Mouse (Mus musculus) forebrain, embryonic 10.5 days (tissue): Measurements from ENCODE around the gene Gas8. TPM values are rescaled to one million over a fixed set of nuclear protein-coding genes. Genes with fewer than 3 reads are reported as not detected.
"Not testable (repeated sequence)": the region's sequence is repeated elsewhere in the genome, so short reads cannot be mapped to it uniquely, and the experiment has no call there.

Experiments used
- DNase-seq: peaks from one replicate; pipeline ENCODE4 v3.0.0-alpha.2; 2017; ENCODE audit warnings: low spot score; ENCODE audit errors: extremely low spot score
- H3K27ac ChIP-seq: fragments of 300-500 bp; sonication (generic); 2 replicates; pipeline ENCODE4 v1.5.1; 2016; ENCODE audit warnings: mild to moderate bottlenecking
- H3K27me3 ChIP-seq: fragments of 300-500 bp; sonication (generic); 2 replicates; pipeline ENCODE4 v1.6.1; 2016; ENCODE audit warnings: mild to moderate bottlenecking; ENCODE audit not compliant: poor library complexity, severe bottlenecking
- H3K36me3 ChIP-seq: fragments of 300-500 bp; sonication (generic); replicated peaks from 2 replicates; pipeline ENCODE4 v1.6.1; 2016; ENCODE audit warnings: mild to moderate bottlenecking, moderate library complexity
- H3K4me1 ChIP-seq: fragments of 300-500 bp; sonication (generic); 2 replicates; pipeline ENCODE4 v1.6.1; 2016
- H3K4me3 ChIP-seq: fragments of 300-500 bp; sonication (generic); 2 replicates; pipeline ENCODE4 v1.5.1; 2016; ENCODE audit warnings: mild to moderate bottlenecking, moderate library complexity
- H3K9me3 ChIP-seq: fragments of 300-500 bp; sonication (generic); 2 replicates; pipeline ENCODE4 v1.6.1; 2016; ENCODE audit warnings: mild to moderate bottlenecking, moderate library complexity
- WGBS: fragments of 180-500 bp; shearing (Covaris S2); methylation state at CpG from one replicate; pipeline ENCODE4 v1.1.7; 2016; 5-methylcytosine and 5-hydroxymethylcytosine counted together
- polyA plus RNA-seq: library from polyadenylated mRNA; unstranded; fragments of >200 nt; fragmentation: Nextera tagmentation; extraction: Ambion mirVana; gene quantifications from 2 replicates; pipeline ENCODE4 v1.2.1, GENCODE M21; 2016

Gene Gas8
- polyA plus RNA-seq, 1 experiment from 2014 or later, result 42.7 TPM

DNA sequence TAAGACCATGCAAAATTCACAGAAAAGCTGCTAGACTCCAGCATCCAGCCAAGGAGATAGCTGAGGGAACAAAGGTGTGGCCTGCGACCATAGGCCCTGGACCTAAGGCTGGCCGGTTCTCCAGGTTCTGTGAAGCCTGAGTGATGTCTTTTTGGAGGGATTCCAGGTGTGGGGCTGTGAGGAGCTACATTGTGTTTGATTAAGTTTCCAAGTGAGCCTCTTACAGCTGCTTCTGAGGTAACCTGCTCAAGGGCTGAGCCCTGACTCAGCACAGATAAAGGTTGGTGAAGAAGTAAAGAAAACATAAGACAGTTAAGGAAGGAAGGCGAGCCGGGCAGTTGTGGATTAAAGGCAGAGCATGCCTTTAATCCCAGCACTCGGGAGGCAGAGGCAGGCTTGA, 16.4 kb upstream of the Gas8 start:
- Histone ChIP-seq H3K36me3 (peaks cover 100% of the 10 kb centered on the region), H3K27me3 (no peaks in the 10 kb centered on the region)
- WGBS, result 92% methylated on average over 5 of the region's 5 CpGs

DNA sequence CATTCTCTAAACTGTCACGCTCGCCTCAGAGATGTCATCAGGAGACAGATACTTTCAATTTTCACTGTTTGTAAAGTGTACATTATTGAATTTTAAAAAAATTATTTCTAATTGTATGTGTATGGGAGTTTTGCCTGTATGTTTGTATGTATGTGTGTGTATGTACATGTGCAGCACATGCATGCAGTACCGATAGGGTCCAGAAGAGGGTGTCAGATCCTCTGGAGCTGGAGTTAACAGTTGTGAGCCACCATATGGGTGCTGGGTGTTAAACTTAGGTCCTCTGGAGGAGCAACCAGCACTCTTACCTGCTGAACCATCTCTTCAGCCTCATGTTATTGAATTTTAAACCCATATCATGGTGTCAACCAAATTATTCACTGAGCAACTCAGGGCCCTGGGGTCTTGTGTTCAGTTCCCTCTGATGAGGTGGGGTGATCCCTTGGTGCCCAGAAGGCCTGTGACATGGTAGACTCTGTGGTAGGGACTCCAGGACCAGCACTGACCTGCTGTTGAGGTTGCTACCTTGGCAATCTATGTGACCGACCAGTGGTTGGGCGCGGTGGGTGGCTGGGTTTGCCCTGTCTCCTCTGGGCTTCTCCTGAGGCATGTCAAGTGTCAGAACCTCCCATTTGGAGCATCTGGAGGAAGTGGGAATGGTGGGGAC, 14.7 kb upstream of the Gas8 start:
- H3K36me3 ChIP-seq, result peaks cover 100% of the 10 kb centered on the region
- H3K27ac ChIP-seq, result no peak overlapping the region
- H3K4me3 ChIP-seq, result no peak overlapping the region
- WGBS, result 98% methylated on average over 6 of the region's 6 CpGs
- H3K9me3 ChIP-seq, result peaks cover 10% of the 10 kb centered on the region; the same call in 1 of the 2 replicates
- no peaks in the 10 kb centered on the region for H3K4me1 ChIP-seq
- no peaks in the 10 kb centered on the region for H3K27me3 ChIP-seq
- no peak for DNase-seq

More for the DNA sequence above, 16.4 kb upstream of the Gas8 start:
- H3K4me1 ChIP-seq, result no peaks in the 10 kb centered on the region
- peaks cover 10% of the 10 kb centered on the region; the same call in 1 of the 2 replicates for H3K9me3 ChIP-seq
- no peak for DNase-seq
- H3K27ac ChIP-seq, result no peak overlapping the region
- no peak overlapping the region for H3K4me3 ChIP-seq

DNA sequence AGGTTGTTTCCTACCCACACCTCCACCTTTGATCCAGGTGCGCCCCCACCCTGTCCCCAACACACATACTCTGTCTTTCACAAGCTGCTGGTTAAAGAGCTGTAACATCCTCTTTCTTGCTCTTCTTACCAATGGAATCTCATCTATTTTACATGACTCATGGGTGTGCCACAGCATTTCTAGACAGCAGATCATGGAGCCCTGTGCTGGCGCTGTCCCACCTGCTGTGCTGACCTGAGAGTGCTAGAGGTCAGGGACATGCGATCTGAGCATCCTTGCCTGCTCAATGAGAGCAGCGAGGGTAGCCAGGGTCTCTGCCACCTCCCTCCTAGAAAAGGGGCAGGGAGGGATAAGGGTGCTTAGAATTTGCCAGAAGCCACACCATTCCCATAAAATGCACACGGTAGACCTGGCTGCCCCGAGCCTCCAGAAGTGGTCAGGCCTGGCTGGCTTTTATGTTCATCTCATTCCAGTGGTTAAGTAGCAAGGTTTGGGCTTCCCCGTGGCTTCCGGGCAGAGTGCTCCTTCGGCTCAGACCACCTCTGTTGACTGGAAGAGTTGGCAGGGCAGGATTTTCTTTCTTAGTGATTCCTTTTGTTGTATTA, 13.9 kb upstream of the Gas8 start:
- Histone ChIP-seq H3K4me1 (no peaks in the 10 kb centered on the region), H3K27ac (no peak overlapping the region), H3K9me3 (peaks cover 10% of the 10 kb centered on the region; the same call in 1 of the 2 replicates), H3K27me3 (no peaks in the 10 kb centered on the region), H3K36me3 (peaks cover 100% of the 10 kb centered on the region), H3K4me3 (no peak overlapping the region)
- DNase-seq, result no peak
- 92% methylated on average over 9 of the region's 9 CpGs for WGBS

DNA sequence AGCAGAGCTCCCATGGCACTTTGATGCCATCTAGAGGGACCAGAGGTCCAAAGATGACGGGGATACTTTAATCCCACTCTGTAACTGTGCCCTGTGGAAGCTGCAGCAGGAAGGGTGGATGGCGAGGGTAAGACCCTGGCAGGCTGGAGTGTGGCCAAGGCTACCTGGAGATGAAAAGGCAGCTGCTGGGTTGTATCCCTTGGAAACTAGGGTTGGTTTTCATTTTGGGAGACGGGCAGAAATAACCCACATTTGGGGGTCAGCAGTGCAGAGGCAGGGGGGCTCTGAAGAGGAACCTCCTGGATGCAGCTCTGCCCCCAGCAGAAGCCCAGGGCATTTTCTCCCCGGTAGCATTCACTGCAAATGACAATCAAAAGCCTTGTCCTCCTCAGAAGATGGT, 13.4 kb upstream of the Gas8 start:
- Histone ChIP-seq H3K4me1 (no peaks in the 10 kb centered on the region), H3K27ac (no peak overlapping the region), H3K36me3 (peaks cover 100% of the 10 kb centered on the region), H3K9me3 (peaks cover 10% of the 10 kb centered on the region; the same call in 1 of the 2 replicates), H3K27me3 (no peaks in the 10 kb centered on the region), H3K4me3 (no peak overlapping the region)
- DNase-seq, result no peak
- 87% methylated on average over 4 of the region's 4 CpGs for WGBS

DNA sequence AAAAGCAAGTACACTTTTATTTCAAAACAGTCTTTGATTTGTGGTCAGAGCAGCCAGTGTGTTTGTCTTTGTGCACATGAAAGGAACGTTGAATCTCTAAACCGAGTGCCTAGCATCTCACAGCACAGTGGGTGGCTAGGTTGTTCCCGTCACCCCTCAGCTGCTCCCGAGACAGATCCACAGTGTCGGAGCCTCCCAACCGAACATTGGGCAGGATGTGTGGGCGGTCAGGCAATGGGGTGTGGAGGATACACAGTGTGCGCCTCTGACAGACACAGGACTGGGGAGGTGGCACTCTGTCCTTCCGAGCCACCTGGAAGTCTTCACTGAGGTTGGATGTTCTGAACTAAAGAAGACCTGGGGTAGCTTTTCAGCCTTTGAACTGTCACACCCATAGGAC, 12.9 kb upstream of the Gas8 start:
- DNase-seq, result no peak
- 95% methylated on average over 9 of the region's 9 CpGs for WGBS
- Histone ChIP-seq H3K27me3 (no peaks in the 10 kb centered on the region), H3K4me1 (no peaks in the 10 kb centered on the region), H3K9me3 (peaks cover 10% of the 10 kb centered on the region; the same call in 1 of the 2 replicates), H3K27ac (no peak overlapping the region), H3K36me3 (peaks cover 95% of the 10 kb centered on the region), H3K4me3 (no peak overlapping the region)

DNA sequence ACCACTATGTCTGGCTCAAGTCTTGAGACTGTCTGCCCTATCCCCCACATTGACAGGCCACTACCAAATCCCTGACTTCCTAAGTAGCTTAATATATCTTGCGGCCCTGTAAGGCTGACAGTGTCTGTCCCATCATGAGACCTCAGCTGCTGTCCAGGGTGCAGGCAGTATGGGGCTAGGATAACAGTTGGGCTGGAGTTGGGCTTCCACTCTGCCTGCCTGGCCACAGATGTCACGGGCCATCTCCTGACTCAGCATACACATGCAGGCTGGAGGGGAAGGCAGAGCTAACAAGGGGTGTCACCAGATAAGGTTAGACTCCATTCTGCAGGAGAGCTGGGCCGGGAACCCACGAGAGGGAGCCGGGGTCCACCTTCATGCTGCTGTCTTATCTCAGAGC, 11.5 kb upstream of the Gas8 start:
- no peak overlapping the region for H3K27ac ChIP-seq
- H3K27me3 ChIP-seq, result no peaks in the 10 kb centered on the region
- WGBS, result 90% methylated on average over 5 of the region's 5 CpGs
- H3K4me1 ChIP-seq, result no peaks in the 10 kb centered on the region
- H3K9me3 ChIP-seq, result peaks cover 10% of the 10 kb centered on the region; the same call in 1 of the 2 replicates
- no peak for DNase-seq
- no peak overlapping the region for H3K4me3 ChIP-seq
- H3K36me3 ChIP-seq, result peaks cover 84% of the 10 kb centered on the region

DNA sequence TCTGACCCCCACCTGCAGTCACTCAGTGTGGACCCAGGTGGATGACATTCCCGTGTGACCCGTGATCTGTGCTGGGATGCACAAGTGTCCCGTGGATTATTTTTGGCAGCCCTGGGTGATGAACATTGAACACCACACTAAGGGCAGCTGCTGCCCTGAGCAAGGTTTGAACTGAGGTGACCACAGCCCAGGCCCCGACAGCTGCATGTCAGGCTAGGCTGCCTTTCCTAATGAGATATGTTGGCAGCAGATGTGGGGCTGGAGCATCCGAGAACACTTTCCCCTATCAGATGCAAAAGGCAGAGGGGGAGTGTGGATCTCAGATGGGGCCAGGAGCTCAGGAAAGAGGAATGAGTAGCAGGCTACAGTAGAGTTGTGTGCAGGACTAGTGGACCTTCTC, 7.8 kb upstream of the Gas8 start:
- no peak overlapping the region for H3K27ac ChIP-seq
- H3K27me3 ChIP-seq, result peaks cover 35% of the 10 kb centered on the region
- no peak for DNase-seq
- 80% methylated on average over 5 of the region's 5 CpGs for WGBS
- no peaks in the 10 kb centered on the region for H3K9me3 ChIP-seq
- H3K4me3 ChIP-seq, result no peak overlapping the region
- H3K4me1 ChIP-seq, result peaks cover 28% of the 10 kb centered on the region
- H3K36me3 ChIP-seq, result peaks cover 47% of the 10 kb centered on the region

DNA sequence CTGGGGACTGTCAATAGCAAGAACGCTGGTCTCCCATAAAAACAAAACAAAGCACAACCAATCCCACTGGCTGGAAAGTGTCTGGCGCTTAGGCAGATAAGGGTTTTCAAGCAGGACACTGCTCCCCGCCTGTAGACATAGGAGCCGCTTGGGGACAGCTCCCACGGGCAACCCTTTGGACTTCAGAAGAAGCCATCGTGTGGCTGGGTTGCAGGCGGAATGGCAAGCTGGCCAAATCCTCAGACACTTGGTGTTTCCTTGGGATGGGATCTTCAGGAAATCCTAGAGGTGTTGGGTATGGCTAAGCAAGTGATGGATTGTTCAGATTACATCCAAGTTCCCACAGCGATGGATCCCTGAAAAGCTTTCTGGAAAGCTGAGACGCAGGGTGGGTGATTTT, 4.5 kb upstream of the Gas8 start:
- WGBS, result 3% methylated on average over 9 of the region's 9 CpGs
- Histone ChIP-seq H3K27ac (peak overlapping the region; percentile 90), H3K27me3 (peaks cover 56% of the 10 kb centered on the region), H3K36me3 (peaks cover 14% of the 10 kb centered on the region), H3K4me1 (peaks cover 42% of the 10 kb centered on the region), H3K9me3 (no peaks in the 10 kb centered on the region), H3K4me3 (peak overlapping the region; percentile 88)
- peak; percentile 31 for DNase-seq

DNA sequence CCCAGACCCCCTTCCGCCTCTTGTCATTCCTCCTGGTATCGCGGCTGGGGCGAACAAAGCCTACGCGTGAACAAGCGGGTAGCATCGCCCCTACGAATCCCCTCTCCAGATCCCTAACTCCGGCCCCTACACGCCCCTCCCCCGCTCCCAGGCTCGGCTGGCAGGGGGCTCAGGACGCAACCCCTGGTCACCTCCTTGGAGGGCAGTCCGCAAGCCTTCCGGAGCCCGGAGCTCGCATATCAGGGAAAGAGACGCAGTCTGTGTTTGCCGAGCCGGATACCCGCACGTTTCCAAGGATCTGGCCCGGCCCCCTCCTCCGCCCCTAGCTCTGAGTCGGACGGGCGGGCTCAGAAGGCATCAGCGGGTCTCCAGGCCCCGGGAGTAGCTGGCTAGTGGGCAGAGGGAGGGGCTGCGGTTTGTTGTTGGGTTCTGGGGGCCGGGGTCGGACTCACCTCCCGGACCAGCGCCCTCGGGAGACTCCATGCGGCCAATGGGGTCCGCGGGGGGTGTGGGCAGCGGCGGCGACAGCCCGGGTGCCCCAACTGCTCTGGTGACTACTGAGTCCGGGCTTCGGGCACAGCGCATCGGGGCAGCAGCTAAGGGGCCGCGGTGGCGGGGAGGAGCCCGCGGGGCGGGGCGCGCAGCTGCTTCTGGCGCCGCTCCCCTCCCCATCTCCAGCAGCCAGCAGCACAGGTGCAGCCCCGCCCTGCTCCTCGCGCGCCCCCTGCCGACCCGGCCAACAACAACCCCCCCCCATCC, 3.7 kb upstream of the Gas8 start, which contains the start of gene Dbndd1:
TSS of gene Dbndd1 (minus strand) at position 683 of the 759 bp plus-strand sequence.
- peaks cover 56% of the 10 kb centered on the region for H3K27me3 ChIP-seq
- H3K4me3 ChIP-seq, result peak within 1 kb of the TSS; percentile 88
- peaks cover 7% of the 10 kb centered on the region for H3K36me3 ChIP-seq
- WGBS, result under 1% methylated on average over 53 of the region's 63 CpGs
- peak; percentile 81 for DNase-seq
- peak within 1 kb of the TSS; percentile 90 for H3K27ac ChIP-seq
- H3K4me1 ChIP-seq, result peaks cover 50% of the 10 kb centered on the region
- no peaks in the 10 kb centered on the region for H3K9me3 ChIP-seq

DNA sequence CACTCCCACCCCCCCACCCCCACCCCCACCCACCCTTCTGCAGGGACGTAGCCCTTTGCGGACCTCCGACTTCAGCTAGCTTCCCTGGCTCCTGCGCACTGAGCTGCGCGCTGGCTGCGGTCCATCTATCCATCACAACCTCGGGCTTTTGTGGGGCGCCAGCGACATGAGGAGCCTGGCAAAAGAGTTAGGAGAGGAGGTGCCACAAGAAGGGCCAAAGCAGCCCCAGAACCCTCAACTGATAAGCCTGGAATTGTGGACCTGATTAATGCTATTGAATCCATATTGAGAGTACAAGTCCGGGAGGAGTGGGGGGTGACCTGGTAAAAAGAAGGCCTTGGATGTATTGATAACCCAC, 3.1 kb upstream of the Gas8 start:
- peak overlapping the region; percentile 88 for H3K4me3 ChIP-seq
- peaks cover 56% of the 10 kb centered on the region for H3K27me3 ChIP-seq
- no peaks in the 10 kb centered on the region for H3K9me3 ChIP-seq
- under 1% methylated on average over 11 of the region's 11 CpGs for WGBS
- H3K27ac ChIP-seq, result peak overlapping the region; percentile 90
- H3K36me3 ChIP-seq, result peaks cover 10% of the 10 kb centered on the region
- no peak for DNase-seq
- H3K4me1 ChIP-seq, result peaks cover 52% of the 10 kb centered on the region

DNA sequence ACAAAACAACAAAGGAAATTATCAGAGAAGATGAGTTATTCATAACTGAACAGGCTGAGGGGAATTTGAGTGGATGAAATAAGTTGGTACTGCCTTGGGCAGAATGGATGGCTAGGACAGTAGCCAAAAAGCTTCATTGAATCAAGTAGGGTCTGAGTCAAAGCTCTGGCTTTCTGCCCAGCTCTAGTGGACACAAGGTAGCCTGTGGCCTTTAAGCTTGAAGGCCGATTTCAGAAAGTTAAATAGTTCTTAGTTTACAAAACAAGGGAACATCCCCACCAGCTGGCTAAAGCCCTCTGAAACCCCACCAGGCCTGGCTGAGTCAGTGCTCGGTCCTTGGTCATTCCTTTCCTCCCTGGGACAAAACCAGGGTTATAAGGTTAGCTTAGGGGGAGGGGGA, 2.0 kb upstream of the Gas8 start:
- Histone ChIP-seq H3K27ac (no peak overlapping the region), H3K4me3 (no peak overlapping the region), H3K9me3 (no peaks in the 10 kb centered on the region), H3K27me3 (peaks cover 56% of the 10 kb centered on the region), H3K4me1 (peaks cover 52% of the 10 kb centered on the region), H3K36me3 (peaks cover 17% of the 10 kb centered on the region)
- DNase-seq, result no peak
- 36% methylated on average over 2 of the region's 2 CpGs for WGBS

DNA sequence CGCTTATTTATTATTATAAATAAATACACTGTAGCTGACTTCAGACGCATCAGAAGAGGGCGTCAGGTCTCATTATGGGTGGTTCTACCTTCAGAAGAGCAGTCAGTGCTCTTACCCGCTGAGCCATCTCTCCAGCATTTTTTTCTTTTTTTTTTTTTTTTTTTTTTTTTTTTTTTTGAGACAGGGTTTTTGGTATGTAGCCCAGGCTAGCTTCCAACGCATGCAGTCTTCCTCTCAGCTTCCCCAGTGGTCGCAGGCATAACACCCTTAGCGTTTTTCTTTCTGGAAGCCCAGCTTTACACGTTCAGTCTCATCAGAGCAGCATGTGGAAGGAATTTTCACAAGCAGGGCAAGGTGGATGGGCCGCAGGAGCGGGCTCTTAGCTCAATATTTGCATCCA, 462 bp upstream of the Gas8 start:
- Histone ChIP-seq H3K4me1 (peaks cover 51% of the 10 kb centered on the region), H3K9me3 (no peaks in the 10 kb centered on the region), H3K27me3 (peaks cover 46% of the 10 kb centered on the region), H3K4me3 (peak overlapping the region; percentile 81), H3K27ac (no peak overlapping the region), H3K36me3 (peaks cover 33% of the 10 kb centered on the region)
- DNase-seq, result no peak
- 43% methylated on average over 10 of the region's 10 CpGs for WGBS

DNA sequence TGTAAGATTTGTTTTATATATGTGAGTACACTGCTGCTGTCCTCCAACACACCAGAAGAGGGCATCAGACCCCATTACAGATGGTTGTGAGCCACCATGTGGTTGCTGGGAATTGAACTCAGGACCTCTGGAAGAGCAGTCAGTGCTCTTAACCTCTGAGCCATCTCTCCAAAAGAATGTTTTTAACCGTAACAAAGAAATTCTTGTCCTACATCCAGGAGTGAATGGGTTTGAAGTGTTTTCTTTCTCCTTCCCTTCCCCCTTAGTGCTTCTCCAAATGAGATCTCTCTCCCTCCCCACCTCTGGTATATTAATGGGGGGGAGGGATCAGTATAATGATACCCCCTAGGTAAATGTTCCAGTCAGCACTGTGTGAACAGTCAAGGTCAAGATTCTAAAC, 1.4 kb downstream of the Gas8 start:
- Histone ChIP-seq H3K36me3 (peaks cover 52% of the 10 kb centered on the region), H3K4me1 (peaks cover 32% of the 10 kb centered on the region), H3K27me3 (peaks cover 29% of the 10 kb centered on the region)
- H3K4me3 ChIP-seq, H3K27ac ChIP-seq, DNase-seq, H3K9me3 ChIP-seq: not testable (repeated sequence)
- WGBS, result 91% methylated on average over 1 of the region's 1 CpGs
